Mouse (Mus musculus): Measurements from ENCODE around the gene Vwa8. TPM values are rescaled to one million over a fixed set of nuclear protein-coding genes. Genes with fewer than 3 reads are reported as not detected.

Gene Vwa8
- total and polyA plus RNA-seq, 3 experiments = 12.4 to 17.5 (median 15.9) TPM

DNA sequence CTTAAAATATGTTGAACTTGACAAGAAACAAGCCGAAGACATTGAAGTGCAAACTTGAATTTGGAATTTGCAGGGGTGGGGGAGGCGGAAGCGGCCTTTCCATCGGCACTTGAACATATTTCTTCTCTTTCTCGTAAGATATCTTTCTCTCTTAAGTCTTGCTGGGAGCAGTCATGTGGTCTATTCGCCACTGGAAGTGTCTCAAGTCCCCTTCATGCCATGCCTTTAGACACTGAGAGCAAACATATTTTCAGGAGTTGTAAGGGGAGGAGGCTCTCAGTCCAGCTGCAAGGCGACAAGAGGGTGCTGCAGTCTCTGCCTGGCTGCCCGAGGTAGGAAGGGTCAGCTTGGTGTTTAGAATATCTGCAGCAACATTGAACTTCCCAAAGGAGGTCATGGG, 288.2 kb downstream of the Vwa8 start:
- peaks cover 0 to 3% of the 10 kb centered on the region in 2 experiments; a peak in 2 of 4 replicates for H3K4me1 ChIP-seq (ENCODE audit: control insufficient read depth in 1 of 2, insufficient read depth in 2 of 2)
- in situ Hi-C loops (cut with MboI; ENCODE audit: low pct_ligation_motif_present, low pct_unique_long_range_greater_than_20kb, low sequenced_read_pairs) = no loop called here
- H3K36me3 ChIP-seq (replicated peaks in 1 of 2; ENCODE audit: control insufficient read depth in 1 of 2, insufficient read depth in 1 of 2, low read length in 1 of 2) = peaks cover 0 to 17% of the 10 kb centered on the region in 2 experiments
- no peaks in the 10 kb centered on the region for H3K27me3 ChIP-seq (replicated peaks)
- no peak overlapping the region for H3K27ac ChIP-seq (ENCODE audit: insufficient read depth, low read depth)
- dilution Hi-C loops (cut with MboI; ENCODE audit: extremely low pct_ligation_motif_present, extremely low pct_unique_long_range_greater_than_20kb, low sequenced_read_pairs) = no loop called here
- TF ChIP-seq BHLHE40 (IDR thresholded peaks at IDR 0.05; ENCODE audit: low read depth, low read length) (no peak), E2F4 (IDR thresholded peaks at IDR 0.05; ENCODE audit: insufficient replicate concordance, low read depth, low read length) (no peak), MXI1 (IDR thresholded peaks at IDR 0.05; ENCODE audit: low read depth, low read length) (no peak), POLR2A (IDR thresholded peaks at IDR 0.05; ENCODE audit: low read depth, low read length) (no peak), TCF12 (IDR thresholded peaks at IDR 0.05; ENCODE audit: low read depth, low read length) (no peak), IRF4 (IDR thresholded peaks at IDR 0.05; ENCODE audit: low read depth, low read length) (no peak), CHD1 (IDR thresholded peaks at IDR 0.05; ENCODE audit: low read depth, low read length) (no peak), ETS1 (conservative IDR thresholded peaks at IDR 0.05; ENCODE audit: low read depth, low read length) (no peak), JUND (conservative IDR thresholded peaks at IDR 0.05; ENCODE audit: low read depth, low read length) (no peak), MAFK (IDR thresholded peaks at IDR 0.05; ENCODE audit: insufficient replicate concordance, low read length) (no peak), CHD2 (IDR thresholded peaks at IDR 0.05; ENCODE audit: low read length) (no peak), SMC3 (IDR thresholded peaks at IDR 0.05; ENCODE audit: low read depth, low read length) (no peak), UBTF (IDR thresholded peaks at IDR 0.05; ENCODE audit: low read depth, low read length) (no peak)
- H3K9me3 ChIP-seq (replicated peaks; ENCODE audit: low read length) = no peaks in the 10 kb centered on the region
- H3K79me2 ChIP-seq (replicated peaks; ENCODE audit: control insufficient read depth, extremely low read depth, insufficient read depth, poor library complexity, severe bottlenecking) = no peaks in the 10 kb centered on the region
- H3K4me3 ChIP-seq (replicated peaks in 1 of 3; ENCODE audit: low read depth in 2 of 3, low read length in 2 of 3, poor library complexity in 1 of 3) = no peak overlapping the region
- H3K9ac ChIP-seq (ENCODE audit: insufficient read depth, low read depth) = no peak overlapping the region
- no peak overlapping the region for H3K4me2 ChIP-seq (ENCODE audit: insufficient read depth, low read depth, poor library complexity, severe bottlenecking)
- no peak for DNase-seq (ENCODE audit: extremely low read depth)

DNA sequence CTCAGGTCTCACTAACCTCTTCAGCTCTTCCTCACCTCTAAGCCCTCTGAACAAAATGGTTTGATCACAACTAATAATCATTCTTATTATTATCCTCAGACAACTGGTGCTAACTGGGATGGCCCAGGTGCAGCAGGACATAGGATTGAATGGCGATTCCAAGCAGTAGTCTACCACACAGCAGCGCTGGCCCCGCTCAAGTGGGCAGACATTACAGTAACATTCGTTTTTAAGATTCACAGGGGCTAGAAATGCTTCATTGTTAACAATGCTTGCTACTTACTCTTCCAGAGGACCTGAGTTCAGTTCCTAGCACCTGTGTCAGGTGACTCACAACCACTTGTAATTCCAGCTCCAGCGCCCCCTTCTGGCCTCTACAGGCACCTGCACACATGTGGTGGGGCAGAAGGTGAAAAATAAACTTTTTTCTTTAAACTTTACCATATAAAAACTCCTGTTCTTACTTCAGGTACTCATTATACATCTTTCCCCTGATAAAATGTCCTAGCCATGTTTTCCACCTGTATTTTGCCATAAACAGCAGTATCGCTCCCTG, 290.3 kb downstream of the Vwa8 start:
- Histone ChIP-seq H3K79me2 (replicated peaks; ENCODE audit: control insufficient read depth, extremely low read depth, insufficient read depth, poor library complexity, severe bottlenecking) (no peaks in the 10 kb centered on the region), H3K4me1 (ENCODE audit: control insufficient read depth in 1 of 2, insufficient read depth in 2 of 2) (peaks cover 6 to 20% of the 10 kb centered on the region in 2 experiments), H3K36me3 (replicated peaks in 1 of 2; ENCODE audit: control insufficient read depth in 1 of 2, insufficient read depth in 1 of 2, low read length in 1 of 2) (peaks cover 0 to 24% of the 10 kb centered on the region in 2 experiments), H3K4me3 (replicated peaks in 1 of 3; ENCODE audit: low read depth in 2 of 3, low read length in 2 of 3, poor library complexity in 1 of 3) (no peak overlapping the region), H3K9me3 (replicated peaks; ENCODE audit: low read length) (no peaks in the 10 kb centered on the region), H3K27ac (ENCODE audit: insufficient read depth, low read depth) (no peak overlapping the region), H3K27me3 (replicated peaks) (no peaks in the 10 kb centered on the region), H3K4me2 (ENCODE audit: insufficient read depth, low read depth, poor library complexity, severe bottlenecking) (no peak overlapping the region), H3K9ac (ENCODE audit: insufficient read depth, low read depth) (no peak overlapping the region)
- DNase-seq (ENCODE audit: extremely low read depth) = no peak
- dilution Hi-C loops (cut with MboI; ENCODE audit: extremely low pct_ligation_motif_present, extremely low pct_unique_long_range_greater_than_20kb, low sequenced_read_pairs) (no loop called here), in situ Hi-C loops (cut with MboI; ENCODE audit: low pct_ligation_motif_present, low pct_unique_long_range_greater_than_20kb, low sequenced_read_pairs) (no loop called here)
- TF ChIP-seq CTCF (conservative IDR thresholded peaks at IDR 0.05 in 1 of 2, IDR thresholded peaks at IDR 0.05 in 1 of 2; ENCODE audit: low read depth in 2 of 2, low read length in 2 of 2) (peak; percentile 18 to 26; a peak in 3 of 4 replicates), SMC3 (IDR thresholded peaks at IDR 0.05; ENCODE audit: low read depth, low read length) (no peak), ELF1 (IDR thresholded peaks at IDR 0.05; ENCODE audit: low read depth, low read length) (no peak)

Data from CH12.LX (cell line).